In the genomic region with DNA sequence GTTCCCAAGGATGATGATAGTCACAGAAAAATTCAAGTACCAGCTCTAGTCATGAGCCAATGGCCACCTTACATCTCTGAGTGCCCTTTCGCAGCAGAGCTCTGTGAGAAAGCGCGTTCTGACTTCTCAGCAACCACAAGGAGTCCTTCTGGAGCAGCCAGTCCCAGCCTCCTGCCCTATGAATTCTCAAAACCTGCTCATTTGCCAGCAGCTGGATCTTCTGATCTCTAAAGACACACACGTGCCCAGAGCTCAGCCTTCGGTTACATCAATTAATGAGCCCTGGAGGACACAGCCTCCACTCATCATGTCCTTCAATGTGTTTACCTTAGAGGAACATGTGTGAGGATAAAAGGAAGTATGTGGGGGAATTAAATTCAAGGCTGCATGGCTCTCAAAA, we compare ENCODE assay signal across 27 mouse cellular contexts. TPM values are rescaled to one million over a fixed set of nuclear protein-coding genes. Genes with fewer than 3 reads are reported as not detected.
DNase-seq lines count a peak whose midpoint lies in the region; ATAC-seq and TF ChIP-seq lines count a peak whose summit lies in the region.
"Had no signal": no experiment of that assay in that cellular context is flagged by ENCODE, and none has a peak within 500 bp of the region (broad histone marks: within the 10 kb centered on the region; RNA-seq: fewer than 3 reads in every experiment).

No protein-coding gene starts in this region.

- 79% methylated on average over 5 of the region's 5 CpGs for WGBS in forebrain, embryonic 14.5 days
- WGBS in forebrain, embryonic 13.5 days: 79% methylated on average over 5 of the region's 5 CpGs
- 63% methylated on average over 5 of the region's 5 CpGs for WGBS in kidney, postnatal 0 days
- 70% methylated on average over 5 of the region's 5 CpGs for WGBS in midbrain, embryonic 15.5 days
- WGBS in hindbrain, embryonic 14.5 days: 84% methylated on average over 5 of the region's 5 CpGs

- H3K4me2 ChIP-seq in forebrain, embryonic 14.5 days (ENCODE audit: low read length): no peak overlapping the region
- no peak overlapping the region for H3K4me2 ChIP-seq in forebrain, embryonic 13.5 days
- no peak overlapping the region for H3K4me2 ChIP-seq in kidney, postnatal 0 days (ENCODE audit: low read length)
- no peak overlapping the region for H3K4me2 ChIP-seq in midbrain, embryonic 15.5 days
- H3K4me2 ChIP-seq in hindbrain, embryonic 14.5 days (replicated peaks): no peak overlapping the region
- H3K4me2 ChIP-seq: embryonic facial prominence, embryonic 12.5 days; embryonic facial prominence, embryonic 15.5 days; heart, embryonic 13.5 days; hindbrain, embryonic 15.5 days had no signal

- H3K27ac ChIP-seq in forebrain, embryonic 14.5 days (ENCODE audit: low read depth, low read length): no peak overlapping the region
- no peak overlapping the region for H3K27ac ChIP-seq in forebrain, embryonic 13.5 days
- H3K27ac ChIP-seq in kidney, postnatal 0 days: no peak overlapping the region
- H3K27ac ChIP-seq in midbrain, embryonic 15.5 days: no peak overlapping the region
- H3K27ac ChIP-seq in hindbrain, embryonic 14.5 days: no peak overlapping the region
- H3K27ac ChIP-seq: embryonic facial prominence, embryonic 12.5 days; embryonic facial prominence, embryonic 15.5 days; gastrocnemius, adult 2 months; heart, embryonic 13.5 days; hindbrain, embryonic 15.5 days had no signal

- H3K9ac ChIP-seq in forebrain, embryonic 14.5 days (ENCODE audit: low read length): no peak overlapping the region
- no peak overlapping the region; the same call in 1 of the 2 replicates for H3K9ac ChIP-seq in forebrain, embryonic 13.5 days
- no peak overlapping the region for H3K9ac ChIP-seq in kidney, postnatal 0 days (ENCODE audit: low read depth, low read length)
- H3K9ac ChIP-seq in midbrain, embryonic 15.5 days: no peak overlapping the region
- no peak overlapping the region for H3K9ac ChIP-seq in hindbrain, embryonic 14.5 days
- H3K9ac ChIP-seq: embryonic facial prominence, embryonic 12.5 days; embryonic facial prominence, embryonic 15.5 days; heart, embryonic 13.5 days; hindbrain, embryonic 15.5 days had no signal

- ATAC-seq in forebrain, embryonic 14.5 days: peak; percentile 19; the same call in 1 of the 2 replicates
- no peak for ATAC-seq in forebrain, embryonic 13.5 days
- no peak for ATAC-seq in kidney, postnatal 0 days (replicated peaks; ENCODE audit: low FRiP score, low read depth)
- ATAC-seq in CD4-positive, CD25-positive, alpha-beta regulatory T cell, adult 4 months: peak; percentile 30
- peak; percentile 48; the same call in 1 of the 2 replicates for ATAC-seq in midbrain, embryonic 15.5 days (replicated peaks)
- ATAC-seq in hindbrain, embryonic 14.5 days (ENCODE audit: low FRiP score): no peak
- ATAC-seq: forebrain, embryonic 16.5 days; Patski had no signal

- H3K4me1 ChIP-seq in forebrain, embryonic 14.5 days (ENCODE audit: control insufficient read depth, insufficient read depth, low read length): 0 out of 2 replicates have a peak, but pooled peaks cover 4% of the 10 kb centered on the region
- H3K4me1 ChIP-seq in forebrain, embryonic 13.5 days: peaks cover 5% of the 10 kb centered on the region; the same call in 1 of the 2 replicates
- H3K4me1 ChIP-seq in kidney, postnatal 0 days (replicated peaks; ENCODE audit: insufficient read depth, low read length): no peaks in the 10 kb centered on the region
- peaks cover 12% of the 10 kb centered on the region for H3K4me1 ChIP-seq in midbrain, embryonic 15.5 days
- 0 out of 2 replicates have a peak, but pooled peaks cover 7% of the 10 kb centered on the region for H3K4me1 ChIP-seq in hindbrain, embryonic 14.5 days (replicated peaks; ENCODE audit: control insufficient read depth, insufficient read depth, low read length)

- TF ChIP-seq CTCF in kidney, postnatal 0 days (IDR thresholded peaks at IDR 0.05; ENCODE audit: low read depth): no peak

- no peak for DNase-seq in forebrain, embryonic 14.5 days (ENCODE audit: low spot score)
- DNase-seq in kidney, postnatal 0 days (ENCODE audit: low spot score): peak; percentile 58
- no peak for DNase-seq in kidney, adult 18-20 months
- no peak for DNase-seq in gastrocnemius, adult 18-20 months (ENCODE audit: low spot score)
- no peak for DNase-seq in hindbrain, embryonic 14.5 days (ENCODE audit: low spot score)
- DNase-seq: adrenal gland, adult 2 months; adrenal gland, postnatal 14 days; cerebellum, adult 11 months; cerebellum, adult 2 months; cerebellum, adult 9-11 months; cerebellum, postnatal 25 days; gastrocnemius, adult 2 months; gastrocnemius, postnatal 14 days; heart, adult 18-20 months; heart, postnatal 14 days; heart, postnatal 4 days had no signal

- no peak overlapping the region for H3K4me3 ChIP-seq in forebrain, embryonic 14.5 days (ENCODE audit: low read depth, low read length)
- no peak overlapping the region for H3K4me3 ChIP-seq in forebrain, embryonic 13.5 days
- no peak overlapping the region for H3K4me3 ChIP-seq in kidney, postnatal 0 days (replicated peaks; ENCODE audit: low read depth, low read length)
- no peak overlapping the region for H3K4me3 ChIP-seq in midbrain, embryonic 15.5 days
- no peak overlapping the region for H3K4me3 ChIP-seq in hindbrain, embryonic 14.5 days (replicated peaks; ENCODE audit: low read length)
- H3K4me3 ChIP-seq: embryonic facial prominence, embryonic 12.5 days; embryonic facial prominence, embryonic 15.5 days; gastrocnemius, adult 2 months; heart, embryonic 13.5 days; hindbrain, embryonic 15.5 days had no signal

- no peaks in the 10 kb centered on the region for H3K27me3 ChIP-seq in forebrain, embryonic 14.5 days (replicated peaks; ENCODE audit: control insufficient read depth, insufficient read depth, low read length)
- no peaks in the 10 kb centered on the region for H3K27me3 ChIP-seq in forebrain, embryonic 13.5 days
- no peaks in the 10 kb centered on the region for H3K27me3 ChIP-seq in kidney, postnatal 0 days (ENCODE audit: insufficient read depth, low read length)
- no peaks in the 10 kb centered on the region for H3K27me3 ChIP-seq in midbrain, embryonic 15.5 days (replicated peaks)
- H3K27me3 ChIP-seq in hindbrain, embryonic 14.5 days (ENCODE audit: control insufficient read depth, insufficient read depth, low read length): no peaks in the 10 kb centered on the region
- H3K27me3 ChIP-seq: CH12.LX; embryonic facial prominence, embryonic 12.5 days; embryonic facial prominence, embryonic 15.5 days; heart, embryonic 13.5 days; hindbrain, embryonic 15.5 days; Patski had no signal

- no peaks in the 10 kb centered on the region for H3K36me3 ChIP-seq in forebrain, embryonic 14.5 days (ENCODE audit: control insufficient read depth, insufficient read depth, low read length)
- no peaks in the 10 kb centered on the region for H3K36me3 ChIP-seq in forebrain, embryonic 13.5 days (ENCODE audit: poor library complexity, severe bottlenecking)
- no peaks in the 10 kb centered on the region for H3K36me3 ChIP-seq in kidney, postnatal 0 days (ENCODE audit: insufficient read depth, low read length)
- no peaks in the 10 kb centered on the region for H3K36me3 ChIP-seq in midbrain, embryonic 15.5 days (replicated peaks)
- H3K36me3 ChIP-seq in hindbrain, embryonic 14.5 days (replicated peaks; ENCODE audit: control insufficient read depth, insufficient read depth): no peaks in the 10 kb centered on the region
- H3K36me3 ChIP-seq: embryonic facial prominence, embryonic 12.5 days; embryonic facial prominence, embryonic 15.5 days; G1E; heart, embryonic 13.5 days; hindbrain, embryonic 15.5 days had no signal

- no peaks in the 10 kb centered on the region for H3K9me3 ChIP-seq in forebrain, embryonic 14.5 days (replicated peaks; ENCODE audit: control insufficient read depth, low read length)
- no peaks in the 10 kb centered on the region for H3K9me3 ChIP-seq in forebrain, embryonic 13.5 days (replicated peaks)
- H3K9me3 ChIP-seq in kidney, postnatal 0 days (replicated peaks; ENCODE audit: low read length): no peaks in the 10 kb centered on the region
- H3K9me3 ChIP-seq in midbrain, embryonic 15.5 days: no peaks in the 10 kb centered on the region
- H3K9me3 ChIP-seq in hindbrain, embryonic 14.5 days (ENCODE audit: control insufficient read depth, low read length): no peaks in the 10 kb centered on the region
- H3K9me3 ChIP-seq: embryonic facial prominence, embryonic 12.5 days; embryonic facial prominence, embryonic 15.5 days; G1E; heart, embryonic 13.5 days; hindbrain, embryonic 15.5 days had no signal

RNA-seq across cellular contexts. Expression of a gene that starts 53.2 kb away (rescaled TPM):
- 21.2 and 21.8 TPM in 2 replicates for polyA plus RNA-seq in forebrain, embryonic 14.5 days (2014; fragmentation: Nextera tagmentation; extraction: Ambion mirVana)
- 19.9 and 21.8 TPM in 2 replicates for polyA plus RNA-seq in forebrain, embryonic 13.5 days (2015; fragmentation: Nextera tagmentation; extraction: Ambion mirVana)
- 13.5 and 15.3 TPM in 2 replicates for polyA plus RNA-seq in kidney, postnatal 0 days (2015; fragmentation: Nextera tagmentation; extraction: Ambion mirVana)
- polyA plus RNA-seq in CD4-positive, CD25-positive, alpha-beta regulatory T cell, adult 4 months (2017; shearing (Covaris generic)): 1 to 10 TPM; 5.5 TPM
- polyA plus RNA-seq in midbrain, embryonic 15.5 days (2015; fragmentation: Nextera tagmentation; extraction: Ambion mirVana): 24.7 and 25.3 TPM in 2 replicates
- total RNA-seq in gastrocnemius, adult 18-20 months (2021): 10 to 100 TPM in 1 of 2 experiments, 1 to 10 TPM in 1; 6.6 to 11.2 TPM
- polyA plus RNA-seq in hindbrain, embryonic 14.5 days (2014; fragmentation: Nextera tagmentation; extraction: Ambion mirVana): 27.6 and 29.3 TPM in 2 replicates

Comparison
In these comparisons a context has a peak if more than half of its experiments do, and no peak if none do; other contexts are left out.
1. ATAC-seq: peak in forebrain, embryonic 14.5 days (single experiment), CD4-positive, CD25-positive, alpha-beta regulatory T cell, adult 4 months (single experiment) and midbrain, embryonic 15.5 days (single experiment); none in forebrain, embryonic 13.5 days (single experiment), kidney, postnatal 0 days (single experiment) and hindbrain, embryonic 14.5 days (single experiment).